Mouse (Mus musculus) G1E (cell line): ENCODE data around the gene Mgll. TPM values are rescaled to one million over a fixed set of nuclear protein-coding genes. Genes with fewer than 3 reads are reported as not detected.

Experiments
- ATAC-seq: 2 replicates; pipeline ENCODE4 v1.8.0; 2016; ENCODE audit warnings: mild to moderate bottlenecking; ENCODE audit not compliant: insufficient number of reproducible peaks, poor library complexity, low FRiP score, severe bottlenecking; ENCODE audit errors: extremely low read depth
- DNase-seq: peaks from one replicate; pipeline ENCODE4 v3.0.0; 2012; ENCODE audit warnings: low spot score
- H3K27me3 ChIP-seq: 2 replicates; pipeline ENCODE4 v1.6.1; 2012; ENCODE audit warnings: mild to moderate bottlenecking, low read length, inconsistent platforms; ENCODE audit not compliant: insufficient read depth
- H3K36me3 ChIP-seq: replicated peaks from 2 replicates; pipeline ENCODE3; 2012; ENCODE audit warnings: mild to moderate bottlenecking, inconsistent platforms
- H3K4me1 ChIP-seq: 2 replicates; pipeline ENCODE4 v1.6.1; 2012; ENCODE audit warnings: low read depth, low read length, inconsistent platforms, mixed read lengths; ENCODE audit not compliant: insufficient read depth
- H3K4me3 ChIP-seq: 2 replicates; pipeline ENCODE4 v1.5.1; 2012; ENCODE audit warnings: low read depth, mild to moderate bottlenecking, inconsistent platforms, low read length, moderate library complexity, mixed read lengths
- H3K9me3 ChIP-seq: replicated peaks from 2 replicates; pipeline ENCODE4 v1.6.1; 2012; ENCODE audit warnings: inconsistent platforms
- CTCF ChIP-seq: IDR thresholded peaks from 2 replicates; pipeline ENCODE4 v1.5.1; 2012; ENCODE audit warnings: low read depth, low read length, inconsistent platforms, mixed read lengths
- GATA1 ChIP-seq: IDR thresholded peaks from 2 replicates; pipeline ENCODE4 v1.6.1; 2012; ENCODE audit warnings: borderline replicate concordance, low read length, inconsistent platforms, mixed read lengths
- GATA2 ChIP-seq: IDR thresholded peaks from 2 replicates; pipeline ENCODE4 v1.6.1; 2012; ENCODE audit warnings: low read depth, low read length, inconsistent platforms, borderline replicate concordance
- POLR2AphosphoS5 ChIP-seq: IDR thresholded peaks from 2 replicates; pipeline ENCODE4 v1.6.1; 2012; ENCODE audit warnings: low read depth, low read length, inconsistent platforms; ENCODE audit not compliant: insufficient replicate concordance
- TAL1 ChIP-seq: conservative IDR thresholded peaks from 2 replicates; pipeline ENCODE4 v1.6.1; 2012; ENCODE audit warnings: low read depth, low read length, inconsistent platforms, mixed read lengths
- polyA plus RNA-seq: library from polyadenylated mRNA; stranded (reverse); fragments of >175 nt; gene quantifications from 2 replicates; pipeline ENCODE4 v1.2.3, GENCODE M21; 2012
- total RNA-seq, 2 experiments: library from RNA; stranded (forward) in 1 of 2; stranded (reverse) in 1 of 2; fragments of 200-1000 nt in 1 of 2; fragments of >200 nt in 1 of 2; fragmentation: Nextera tagmentation in 1 of 2; gene quantifications; 2 replicates each; pipeline ENCODE4 v1.2.3; 2014 to 2017

The Mgll gene
- total and polyA plus RNA-seq, 3 experiments = 0.03 to 41.5 (median 0.11) TPM

DNA sequence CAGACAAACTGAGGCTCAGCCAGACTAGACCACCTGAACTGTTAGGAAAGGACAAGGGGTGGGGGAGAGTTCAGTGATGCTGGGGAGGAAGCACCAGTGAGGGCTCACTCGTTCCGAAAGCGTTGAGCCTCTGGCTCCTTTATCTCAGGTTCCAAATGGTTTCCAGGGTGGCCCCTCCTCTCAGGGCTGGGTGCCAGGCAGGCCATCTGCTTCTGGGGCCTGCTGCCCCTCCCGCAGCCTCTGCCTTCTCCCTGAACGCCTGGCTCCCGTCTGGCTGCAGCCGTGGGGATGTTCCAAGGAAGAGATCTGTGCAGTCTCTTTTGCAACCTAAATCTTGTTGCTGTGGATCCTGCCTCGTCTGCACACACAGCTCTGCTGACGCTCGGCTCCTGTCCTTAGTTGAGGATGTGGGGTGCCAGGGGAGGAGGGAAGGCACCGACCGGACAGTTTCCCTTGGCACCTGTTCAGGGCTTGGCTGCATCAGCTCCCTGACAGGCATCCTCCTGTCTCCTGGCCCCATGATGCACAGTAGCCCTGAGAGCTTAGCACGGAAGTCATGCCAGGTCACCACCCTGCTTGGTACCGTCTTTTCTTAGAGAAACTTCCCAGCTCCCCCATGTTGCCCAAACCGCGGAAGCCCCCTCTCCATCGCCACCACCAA, 35.7 kb downstream of the Mgll start:
- H3K4me3 ChIP-seq = no peak overlapping the region
- H3K4me1 ChIP-seq = peaks cover 14% of the 10 kb centered on the region
- H3K27me3 ChIP-seq = peaks cover 36% of the 10 kb centered on the region
- DNase-seq = peak; percentile 24
- TF ChIP-seq GATA1 = no peak
- H3K9me3 ChIP-seq = no peaks in the 10 kb centered on the region
- ATAC-seq = no peak
- no peaks in the 10 kb centered on the region for H3K36me3 ChIP-seq

DNA sequence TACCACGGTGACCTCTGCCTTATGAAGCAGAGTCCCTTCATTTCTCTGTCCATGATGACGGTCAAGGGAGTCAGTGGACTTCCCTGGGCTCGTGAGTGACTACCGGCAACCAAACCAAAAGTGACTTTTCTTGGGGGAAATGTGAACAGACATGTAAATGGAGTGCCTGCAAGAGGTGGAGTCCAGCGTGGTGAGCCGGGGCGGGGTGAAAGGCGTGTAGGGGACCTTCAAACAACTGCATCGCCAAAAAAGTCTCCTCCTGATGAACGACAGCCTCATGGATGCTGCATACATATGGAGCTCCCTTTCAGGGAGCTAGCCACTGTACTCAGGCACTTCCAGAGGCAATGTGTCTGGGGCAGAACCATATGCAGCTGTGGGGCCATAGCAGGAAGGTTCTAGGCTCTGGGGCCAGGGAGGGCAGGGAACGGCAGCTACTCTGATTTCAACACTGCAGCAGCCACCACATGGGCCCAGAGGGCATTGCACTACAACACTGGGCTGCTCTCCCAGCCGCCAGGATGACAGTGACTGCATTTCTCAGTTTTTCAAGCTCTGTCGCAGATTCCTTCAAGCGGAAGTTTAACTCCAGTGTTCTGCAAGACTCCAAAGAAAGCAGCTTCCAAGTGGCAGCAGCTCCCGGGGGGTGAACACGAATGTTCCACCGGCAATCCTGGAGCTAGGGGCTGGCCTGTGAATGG, 36.9 kb downstream of the Mgll start:
- H3K9me3 ChIP-seq = no peaks in the 10 kb centered on the region
- no peak for ATAC-seq
- TF ChIP-seq POLR2AphosphoS5 (no peak), TAL1 (no peak), GATA2 (no peak), GATA1 (no peak), CTCF (no peak)

DNA sequence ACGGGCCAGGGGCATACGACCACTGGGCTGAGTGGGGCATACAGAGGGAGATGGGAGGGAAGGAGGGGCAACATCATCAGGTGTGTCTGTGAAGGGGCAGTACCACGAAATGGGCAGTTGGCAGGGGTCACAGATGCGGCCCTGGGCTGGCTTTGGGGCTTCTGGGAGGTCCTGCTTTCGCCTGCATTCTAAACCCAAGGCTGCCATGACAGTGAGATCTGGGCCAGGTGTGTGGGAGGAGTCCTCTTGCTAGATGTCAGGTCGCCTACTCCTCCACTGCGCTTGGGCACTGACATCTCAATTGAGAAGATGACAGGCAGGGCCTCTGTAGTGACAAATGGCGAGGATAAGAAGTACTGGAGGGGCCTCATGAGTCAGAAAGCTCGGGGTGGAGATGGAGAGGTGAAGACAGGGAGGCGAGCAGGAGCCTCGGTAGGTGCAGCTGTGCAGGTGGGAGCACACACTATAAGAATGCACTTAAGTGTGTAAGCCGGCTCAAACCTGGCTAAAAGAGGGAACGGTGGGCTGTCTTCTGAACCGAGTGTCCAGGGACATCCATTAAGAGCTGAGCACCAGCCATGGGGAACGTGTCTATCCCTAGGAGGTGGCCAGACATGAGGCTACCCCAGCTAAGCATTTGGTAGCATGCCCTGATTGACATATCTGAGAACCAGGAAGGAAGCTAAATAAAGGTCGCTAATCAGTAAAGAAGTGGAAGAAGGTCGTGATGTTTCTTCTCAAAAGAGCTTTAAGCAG, 37.6 kb downstream of the Mgll start:
- H3K27me3 ChIP-seq = peaks cover 33% of the 10 kb centered on the region
- H3K9me3 ChIP-seq = no peaks in the 10 kb centered on the region
- H3K4me1 ChIP-seq = peaks cover 14% of the 10 kb centered on the region
- ATAC-seq (no peak), DNase-seq (no peak)
- H3K4me3 ChIP-seq = no peak overlapping the region
- no peaks in the 10 kb centered on the region for H3K36me3 ChIP-seq
- no peak for TF ChIP-seq TAL1
- TF ChIP-seq CTCF = no peak
- no peak for TF ChIP-seq POLR2AphosphoS5
- no peak for TF ChIP-seq GATA1
- no peak for TF ChIP-seq GATA2

More for the DNA sequence above, 36.9 kb downstream of the Mgll start:
- no peaks in the 10 kb centered on the region for H3K36me3 ChIP-seq
- H3K27me3 ChIP-seq = peaks cover 36% of the 10 kb centered on the region
- no peak overlapping the region for H3K4me3 ChIP-seq
- H3K4me1 ChIP-seq = peaks cover 14% of the 10 kb centered on the region
- DNase-seq = no peak

DNA sequence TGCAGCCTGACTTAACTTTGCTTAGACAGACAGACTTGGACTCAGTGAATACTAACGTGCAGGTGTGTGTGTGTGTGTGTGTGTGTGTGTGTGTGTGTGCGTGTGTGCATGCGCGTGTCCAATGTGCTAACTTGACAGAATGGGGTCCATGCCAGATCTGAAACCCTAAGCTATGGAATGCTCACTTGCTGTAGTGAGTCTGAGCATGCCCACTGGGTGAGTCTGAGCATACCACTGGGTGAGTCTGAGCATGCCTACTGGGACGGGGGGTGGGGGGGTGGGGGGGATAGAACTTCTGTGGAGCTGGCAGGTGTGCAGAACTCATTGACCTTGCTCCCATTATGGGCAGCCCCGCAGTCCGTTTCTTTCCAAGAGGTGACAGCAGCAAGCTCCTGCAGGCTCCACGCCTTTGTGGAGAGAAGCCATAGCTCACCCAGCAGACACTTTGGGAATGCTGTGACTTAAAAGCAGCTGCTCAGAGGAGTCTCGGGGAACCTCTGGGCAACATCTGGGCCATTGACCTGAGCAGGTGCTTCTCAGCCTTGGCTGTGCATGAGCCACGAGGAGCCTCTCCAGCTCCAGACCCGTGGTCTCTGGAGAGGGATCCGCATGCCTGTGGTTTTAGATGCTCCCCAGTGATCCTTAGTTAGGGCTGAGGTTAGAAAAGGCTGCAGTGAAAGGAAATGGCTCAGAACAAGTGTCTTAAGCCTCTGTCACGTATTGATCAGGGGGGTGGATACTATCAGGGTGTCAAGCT, 38.4 kb downstream of the Mgll start:
- H3K4me3 ChIP-seq = no peak overlapping the region
- no peaks in the 10 kb centered on the region for H3K9me3 ChIP-seq
- TF ChIP-seq CTCF = no peak
- no peak for TF ChIP-seq GATA1
- no peak for TF ChIP-seq POLR2AphosphoS5
- TF ChIP-seq TAL1 = no peak
- TF ChIP-seq GATA2 = no peak
- no peak for DNase-seq
- H3K27me3 ChIP-seq = peaks cover 35% of the 10 kb centered on the region
- H3K4me1 ChIP-seq = peaks cover 14% of the 10 kb centered on the region
- no peak for ATAC-seq
- H3K36me3 ChIP-seq = no peaks in the 10 kb centered on the region

DNA sequence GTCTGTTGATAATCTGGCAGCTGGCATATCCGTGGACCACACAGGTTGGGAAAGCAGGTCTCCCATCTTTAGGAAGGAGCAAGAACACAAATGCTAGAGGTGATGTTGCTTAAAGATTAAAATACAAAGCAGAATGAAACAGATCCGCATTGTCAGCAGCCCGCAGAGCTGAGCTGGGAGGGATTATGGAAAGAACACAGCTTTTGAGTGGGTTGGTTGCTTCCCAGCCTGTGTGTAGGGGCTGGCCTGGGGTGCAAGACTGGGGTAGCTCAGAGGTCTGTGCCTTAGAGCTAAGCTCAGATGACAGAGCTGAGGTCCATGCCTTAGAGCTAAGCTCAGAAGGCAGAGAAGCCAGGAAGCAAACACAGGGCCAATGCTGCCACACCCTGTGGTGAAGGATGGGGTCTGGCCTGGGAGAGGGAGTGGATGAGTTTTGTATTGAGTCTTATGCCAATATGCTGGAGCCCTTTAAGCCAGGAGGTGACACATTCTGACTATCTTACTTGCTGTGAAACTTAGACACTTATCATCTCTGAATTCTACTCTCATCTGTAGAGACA, 39.4 kb downstream of the Mgll start:
- Histone ChIP-seq H3K27me3 (peaks cover 41% of the 10 kb centered on the region), H3K36me3 (no peaks in the 10 kb centered on the region), H3K4me3 (no peak overlapping the region), H3K9me3 (no peaks in the 10 kb centered on the region), H3K4me1 (peaks cover 9% of the 10 kb centered on the region)
- ATAC-seq (no peak), DNase-seq (no peak)
- TF ChIP-seq CTCF (no peak), TAL1 (no peak), POLR2AphosphoS5 (no peak), GATA2 (no peak)
